Mouse (Mus musculus) left cerebral cortex, adult 8-10 months (tissue): ENCODE measurements around the gene Slc6a17. TPM values are rescaled to one million over a fixed set of nuclear protein-coding genes. Genes with fewer than 3 reads are reported as not detected.

Source experiments
- DNase-seq, 2 experiments: peaks; one replicate each; pipeline ENCODE4 v3.0.0; 2022; ENCODE audit warnings: low spot score in 2 of 2
- total RNA-seq, 4 experiments: library from RNA; stranded (reverse); gene quantifications; 2 replicates each; pipeline ENCODE4 v1.2.4; 2022

Gene Slc6a17
- total RNA-seq, 4 experiments from 2014 or later = 328 to 391 (median 344) TPM

DNA sequence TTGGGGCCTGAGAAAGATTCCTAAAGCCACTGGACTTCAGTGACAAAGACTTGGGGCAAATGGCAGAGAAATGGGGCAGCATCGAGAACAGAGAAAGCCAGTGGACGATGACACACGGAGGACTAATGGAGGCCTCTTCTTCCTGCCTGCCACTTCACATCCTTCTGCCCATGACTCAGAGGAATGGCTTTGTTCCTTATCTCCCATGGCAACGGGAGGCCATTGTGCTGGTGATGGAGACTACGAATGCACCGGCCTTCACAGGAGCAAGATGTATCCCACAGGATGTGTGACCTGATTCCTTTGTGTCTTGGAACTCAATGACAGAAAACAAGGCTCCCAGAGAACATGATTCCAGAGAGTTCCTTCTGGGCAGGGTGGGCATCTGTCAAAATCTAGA is 6.7 kb upstream of the Slc6a17 start:
- no peak for DNase-seq

DNA sequence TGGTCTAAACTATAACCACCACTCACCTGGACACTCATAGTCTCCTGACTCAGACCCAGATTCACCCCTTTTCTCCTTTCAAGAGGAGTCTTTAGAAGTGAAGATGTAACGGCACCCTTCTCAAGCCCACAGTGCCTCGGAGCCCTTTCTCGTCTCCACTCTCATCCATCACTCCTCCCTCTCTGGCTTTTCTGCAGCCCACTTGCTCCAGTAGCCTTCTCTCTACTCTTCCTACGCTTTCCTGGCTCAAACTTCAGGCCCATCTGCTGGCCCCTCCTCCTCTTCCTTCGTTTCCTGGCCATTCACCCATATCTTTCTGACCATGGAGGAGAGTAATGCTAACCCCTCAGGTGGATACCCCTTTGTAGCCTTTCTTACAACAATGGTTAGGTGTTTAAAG is 3.1 kb upstream of the Slc6a17 start:
- no peak for DNase-seq

DNA sequence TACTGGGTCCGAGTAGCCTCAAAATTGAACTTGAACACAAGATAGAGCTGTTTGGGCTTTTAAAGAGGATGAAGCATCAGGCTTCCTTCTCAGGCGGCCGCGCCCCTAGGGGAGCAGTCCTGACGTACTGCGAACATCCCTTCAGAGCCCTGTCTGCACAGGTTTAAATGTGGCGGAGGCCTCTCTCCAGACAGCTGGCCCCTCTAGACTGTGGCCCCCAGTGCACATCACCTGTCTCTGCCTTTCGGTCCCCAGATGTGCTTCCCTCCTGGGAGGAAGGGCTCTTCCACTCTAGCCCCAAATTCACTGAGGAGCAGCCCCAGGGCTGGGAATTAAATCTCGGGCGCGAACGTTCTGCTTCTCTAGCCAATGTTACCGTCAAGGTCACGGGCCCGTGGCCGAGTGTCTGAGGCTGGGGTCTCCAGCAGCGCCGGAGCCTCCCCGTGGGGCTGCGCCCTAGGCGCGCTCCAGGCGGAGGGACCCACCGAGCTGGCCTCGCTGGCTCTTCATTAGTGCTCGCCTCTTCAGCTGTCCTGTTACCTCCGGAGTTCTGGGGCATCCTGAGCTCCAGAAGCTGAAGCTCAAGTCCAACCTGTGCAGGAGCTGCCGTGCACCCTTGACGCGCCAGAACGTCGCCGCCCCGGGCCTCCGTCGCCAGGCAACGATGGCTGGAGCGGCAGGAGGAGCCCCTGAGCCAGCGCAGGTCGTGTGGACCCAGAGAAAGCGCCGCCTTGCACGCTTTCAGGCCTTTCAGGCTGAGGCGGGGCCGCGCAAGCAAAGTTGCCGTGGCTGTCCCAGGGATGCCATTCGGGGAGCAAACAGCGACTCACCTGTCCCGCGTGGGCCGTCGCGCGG is 815 bp downstream of the Slc6a17 start:
- DNase-seq = no peak

DNA sequence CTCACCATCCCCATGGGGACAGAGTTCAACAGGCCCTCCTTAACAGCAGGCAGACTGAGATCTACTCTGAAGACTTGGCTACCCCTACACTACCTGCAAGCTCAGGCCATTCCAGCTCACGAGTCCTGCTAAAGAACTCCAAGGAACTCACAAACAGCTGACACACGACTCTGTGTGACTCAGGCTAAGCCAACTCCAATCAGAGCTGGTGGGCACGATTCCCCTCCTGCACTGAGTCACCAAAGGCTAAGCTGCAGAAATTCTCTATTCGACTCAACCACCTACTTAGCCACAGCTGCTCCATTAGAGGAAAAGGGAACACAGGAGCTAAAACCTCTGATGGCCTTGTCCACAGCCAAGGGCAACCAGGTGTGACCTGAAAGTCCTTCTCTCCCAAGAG is 1.8 kb downstream of the Slc6a17 start:
- peak in 1 of 2 experiments; percentile 59 for DNase-seq

DNA sequence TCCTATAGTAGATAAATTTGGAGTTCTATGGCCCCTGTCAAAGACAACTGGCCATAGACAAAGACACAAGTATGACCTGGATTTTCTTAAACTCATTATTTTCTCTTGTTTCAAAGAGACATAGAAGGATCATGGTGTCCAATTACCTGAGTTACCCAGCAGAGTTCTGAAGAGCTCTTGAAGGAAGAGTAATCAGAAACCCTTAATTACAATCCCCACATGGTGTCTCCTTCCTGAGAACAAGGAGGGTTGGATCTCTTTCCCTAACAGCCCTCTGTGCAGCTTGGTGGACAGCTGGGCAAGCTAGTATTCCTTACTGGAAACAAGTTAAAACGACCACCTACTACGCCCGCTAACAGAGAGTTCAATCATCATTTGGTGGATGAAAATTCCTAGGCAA is 6.4 kb downstream of the Slc6a17 start:
- DNase-seq = no peak

DNA sequence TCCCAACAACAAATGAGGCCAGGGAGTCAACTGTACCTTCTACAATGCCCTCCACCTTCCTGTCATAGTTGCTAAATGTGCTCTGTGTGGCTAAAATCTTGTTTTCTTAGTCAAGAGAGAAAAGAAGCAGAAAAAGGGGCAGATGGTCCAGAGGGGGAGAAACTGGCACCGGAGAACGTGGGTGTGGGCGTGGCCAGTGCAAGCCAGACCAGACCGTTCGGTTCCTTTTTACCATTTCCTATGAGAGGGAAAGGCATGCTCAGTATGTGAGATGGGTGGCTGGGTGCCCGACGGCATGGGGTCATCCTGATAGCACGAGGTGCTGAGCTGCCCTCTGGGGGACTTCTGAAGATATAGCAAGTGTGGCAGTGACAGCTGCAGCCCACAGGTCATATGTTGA is 9.1 kb downstream of the Slc6a17 start:
- DNase-seq = peak in 1 of 2 experiments; percentile 59

DNA sequence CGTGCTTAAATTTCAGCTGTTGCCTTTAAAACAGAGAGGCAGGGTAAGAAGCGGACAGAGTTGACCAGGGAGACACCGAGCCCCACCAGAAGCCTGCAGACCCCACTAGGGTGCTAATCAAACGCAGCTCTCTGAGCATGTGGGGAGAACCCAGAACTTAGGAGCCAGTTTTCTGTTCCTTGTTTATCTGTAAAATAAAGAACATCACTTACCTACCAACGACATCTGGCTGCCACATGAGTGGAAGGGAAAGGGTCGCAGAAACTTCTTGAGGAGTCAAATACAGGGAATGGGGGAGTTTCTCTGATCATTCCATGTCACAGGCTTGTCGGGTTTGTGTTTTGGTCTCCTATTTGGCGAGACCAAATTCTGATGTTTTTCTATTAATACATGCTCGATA is 9.9 kb downstream of the Slc6a17 start:
- no peak for DNase-seq

DNA sequence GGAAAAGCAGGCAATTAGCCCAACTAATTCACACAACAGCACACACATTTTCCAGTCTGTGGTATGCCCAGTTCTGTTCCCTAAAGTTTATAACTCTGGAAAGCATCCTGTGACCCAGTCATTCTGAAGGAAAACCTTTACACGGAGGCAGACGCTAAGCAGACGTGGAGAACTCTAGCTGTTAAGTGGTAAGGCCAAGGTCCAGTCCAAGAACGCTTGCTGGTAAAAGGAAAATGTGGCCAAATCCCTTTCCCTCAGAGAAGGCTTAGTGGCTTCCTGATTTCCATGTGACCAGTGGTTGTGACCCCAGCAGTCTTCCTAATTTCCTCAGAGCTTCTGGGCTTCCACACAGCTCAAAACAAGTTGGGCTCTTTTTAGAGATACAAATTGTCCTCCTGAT is 11.3 kb downstream of the Slc6a17 start:
- DNase-seq = no peak

DNA sequence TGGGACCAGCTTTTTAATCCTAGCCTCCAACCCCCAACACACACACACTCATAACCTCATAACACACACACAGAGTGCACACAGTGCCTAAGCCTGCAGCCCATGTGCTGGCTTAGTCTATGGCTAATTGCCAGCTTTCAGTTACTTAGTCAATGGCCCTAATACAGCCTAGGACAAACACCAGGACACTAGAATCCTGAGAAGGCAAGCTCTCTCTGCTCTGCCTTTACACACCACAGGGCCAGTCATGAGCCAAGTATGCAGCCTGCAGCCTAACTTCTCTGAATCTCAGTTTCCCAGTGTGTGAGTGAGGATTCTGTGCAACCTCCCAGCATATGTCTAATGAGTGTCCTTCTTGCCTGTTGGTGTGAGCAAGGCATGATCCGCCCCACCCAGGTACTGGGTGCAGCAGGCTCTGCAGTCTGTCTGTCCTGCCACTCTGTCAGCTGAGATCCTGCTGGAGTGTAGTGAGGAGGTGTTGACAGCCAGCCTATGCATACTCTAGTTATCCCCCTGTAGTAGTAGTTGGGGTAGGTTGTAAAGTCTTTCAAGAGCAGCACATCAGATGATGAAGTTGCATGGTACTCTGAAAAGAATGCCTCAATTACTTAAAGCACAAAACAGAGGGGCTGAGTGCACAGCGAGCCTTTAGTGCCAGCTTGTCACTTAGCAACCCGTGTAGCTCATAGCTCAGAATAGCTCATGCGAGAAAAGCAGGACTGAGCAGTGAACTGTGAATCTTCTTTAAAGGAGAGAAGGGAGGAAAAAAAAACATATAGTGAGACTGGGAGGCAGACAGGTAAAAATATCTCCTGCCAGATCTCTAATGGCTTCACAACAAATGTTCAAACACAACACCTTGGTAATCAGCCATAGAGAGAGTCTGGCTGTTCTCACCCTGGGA is 12.1 kb downstream of the Slc6a17 start:
- DNase-seq = peak in 1 of 2 experiments; percentile 74

DNA sequence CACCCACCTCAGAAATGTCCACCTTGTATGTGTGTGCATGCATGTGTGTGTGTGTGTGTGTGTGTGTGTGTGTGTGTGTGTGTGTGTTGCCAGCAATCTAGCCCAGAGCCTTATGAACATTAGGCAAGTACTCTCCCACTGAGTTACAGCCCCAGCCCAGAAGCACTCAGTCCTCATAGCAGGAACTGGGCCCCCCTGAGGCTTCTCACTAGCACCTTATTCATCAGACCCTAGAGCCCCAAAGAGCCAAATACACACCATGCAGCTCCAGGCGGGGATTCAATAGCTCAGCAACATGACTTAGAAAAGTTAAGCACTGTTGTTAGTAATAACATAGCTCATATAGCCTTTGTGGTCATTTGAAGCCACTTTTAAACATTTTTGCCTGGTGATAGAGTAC is 13.3 kb downstream of the Slc6a17 start:
- no peak for DNase-seq

DNA sequence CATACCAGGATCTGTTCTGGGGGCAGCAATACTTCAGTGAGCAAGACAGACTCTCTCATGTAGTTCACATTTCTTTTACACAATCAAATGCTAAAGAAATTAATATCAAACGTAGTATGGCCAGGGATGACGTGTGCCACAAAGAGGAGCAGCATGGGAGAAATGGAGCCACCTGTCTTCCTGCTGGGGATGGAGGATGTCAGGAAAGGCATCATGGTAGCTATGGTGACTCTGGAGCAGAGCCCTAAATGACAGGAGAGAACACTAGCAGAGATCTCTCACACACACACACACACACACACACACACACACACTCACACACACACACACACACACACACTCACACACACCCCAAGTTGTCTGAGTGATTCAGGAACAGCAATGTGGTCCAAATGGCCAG is 14.1 kb downstream of the Slc6a17 start:
- DNase-seq = no peak

DNA sequence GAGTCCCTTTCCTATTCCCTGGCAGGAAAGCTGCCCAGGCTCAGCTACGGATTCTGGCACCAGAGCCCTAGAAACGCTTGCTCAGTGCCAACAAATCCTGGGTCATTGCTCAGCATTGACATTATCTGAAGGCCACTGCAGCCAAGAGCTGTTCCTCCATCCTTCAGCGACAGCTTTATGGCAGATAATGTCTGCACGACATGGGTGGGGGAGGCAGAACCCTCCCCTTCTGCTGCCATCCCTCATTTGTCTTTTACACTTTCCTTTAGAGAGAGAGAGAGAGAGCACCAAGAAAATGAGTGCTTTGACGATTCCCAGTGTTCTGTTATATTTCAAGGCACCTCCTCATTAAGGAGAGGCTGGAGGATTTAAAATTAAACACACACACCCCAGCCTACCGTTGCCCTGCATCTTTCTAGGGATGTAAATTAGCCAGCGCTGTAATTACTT is 16.1 kb downstream of the Slc6a17 start:
- no peak for DNase-seq

DNA sequence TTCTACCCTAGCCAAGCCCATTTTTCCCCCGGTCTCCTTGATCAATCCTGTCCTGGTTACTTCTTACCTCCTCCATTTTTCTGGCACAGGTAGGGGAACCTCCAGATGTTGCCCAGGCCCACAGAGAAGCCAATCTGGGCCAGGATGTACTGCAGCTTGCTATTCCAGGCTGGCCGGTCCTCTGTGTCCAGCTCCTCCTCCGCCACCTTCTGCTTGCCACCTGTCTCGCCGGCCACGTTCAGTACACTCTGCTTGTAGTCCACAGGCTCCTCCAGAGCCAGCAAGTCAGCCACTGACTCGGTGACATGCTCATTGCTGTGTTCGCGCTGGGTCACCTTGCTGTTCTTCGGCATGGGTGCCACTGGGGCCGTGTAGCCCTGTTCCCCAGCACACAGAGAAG is 17.5 kb downstream of the Slc6a17 start:
- no peak for DNase-seq

DNA sequence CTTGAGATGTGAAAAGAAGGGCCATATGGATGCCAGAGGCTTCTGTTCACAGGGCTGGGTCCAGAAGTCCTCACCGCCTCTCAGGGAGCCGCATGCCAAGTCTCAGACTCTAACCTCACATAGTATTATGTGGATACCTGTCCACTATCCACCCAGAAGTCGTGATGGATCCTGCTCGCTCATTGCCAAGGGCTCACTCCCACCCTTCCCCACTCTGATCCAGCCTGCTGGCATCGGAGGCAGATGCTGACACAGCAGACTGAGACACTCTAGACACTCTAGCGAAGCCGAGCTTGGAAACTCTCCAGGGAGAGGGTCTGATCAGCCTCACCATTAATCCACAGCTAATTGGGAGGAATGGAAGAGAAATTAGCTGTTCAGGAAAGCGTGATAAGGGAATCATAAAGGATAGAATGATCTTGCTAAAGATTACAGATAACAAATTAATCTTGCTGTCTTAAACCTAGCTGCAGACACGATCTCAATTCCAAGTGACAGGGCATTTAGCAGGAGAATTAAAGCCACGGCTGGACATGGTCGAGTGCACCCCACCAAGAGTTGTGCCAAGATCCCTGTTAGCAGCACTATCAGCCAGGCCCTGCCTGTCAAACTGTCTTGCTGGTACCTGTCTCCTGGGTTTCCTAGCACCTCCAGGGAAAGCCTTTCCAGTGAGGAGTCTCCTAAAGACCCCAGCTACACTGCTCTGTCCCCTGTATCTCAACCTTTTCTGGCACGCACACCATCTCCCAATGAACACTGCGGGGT is 21.6 kb downstream of the Slc6a17 start:
- DNase-seq = no peak

DNA sequence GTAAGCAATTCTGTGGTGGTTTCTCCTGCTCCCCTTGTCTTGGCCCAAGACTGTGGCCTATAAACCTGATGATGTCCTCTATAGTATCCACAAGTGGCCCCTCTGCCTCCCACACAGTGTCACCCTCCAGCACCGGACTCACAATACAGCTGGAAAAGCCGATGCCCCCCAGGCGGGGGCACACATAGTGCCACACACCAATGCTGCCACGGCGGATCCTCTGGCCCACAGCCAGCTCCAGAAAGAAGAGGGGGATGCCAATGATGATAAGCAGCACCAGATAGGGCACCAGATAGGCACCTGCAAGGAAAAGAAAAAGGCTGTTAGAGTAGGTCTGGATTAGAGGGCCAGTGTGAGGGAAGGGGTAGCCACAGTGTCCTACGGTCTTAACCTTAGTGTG is 22.3 kb downstream of the Slc6a17 start:
- DNase-seq = no peak

DNA sequence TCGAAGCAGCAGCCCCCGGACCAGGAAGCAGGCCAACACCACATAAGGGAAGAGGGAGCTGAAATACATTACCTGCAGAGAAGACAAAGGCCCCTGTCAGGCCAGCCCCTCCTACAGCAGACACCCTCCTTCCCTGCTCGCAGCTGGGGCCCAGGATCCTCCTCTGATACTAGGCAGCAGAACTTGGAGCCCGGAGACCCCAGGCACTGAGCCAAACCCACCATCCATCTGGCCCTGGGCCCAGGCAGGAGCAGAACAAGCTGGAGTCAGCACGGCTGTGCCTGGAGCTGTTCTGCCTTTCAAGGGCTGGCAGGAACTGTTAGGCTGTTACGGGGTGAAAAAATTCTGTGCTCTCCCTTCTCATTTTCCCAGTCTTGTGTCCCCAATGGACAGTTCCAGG is 26.4 kb downstream of the Slc6a17 start:
- DNase-seq = no peak

DNA sequence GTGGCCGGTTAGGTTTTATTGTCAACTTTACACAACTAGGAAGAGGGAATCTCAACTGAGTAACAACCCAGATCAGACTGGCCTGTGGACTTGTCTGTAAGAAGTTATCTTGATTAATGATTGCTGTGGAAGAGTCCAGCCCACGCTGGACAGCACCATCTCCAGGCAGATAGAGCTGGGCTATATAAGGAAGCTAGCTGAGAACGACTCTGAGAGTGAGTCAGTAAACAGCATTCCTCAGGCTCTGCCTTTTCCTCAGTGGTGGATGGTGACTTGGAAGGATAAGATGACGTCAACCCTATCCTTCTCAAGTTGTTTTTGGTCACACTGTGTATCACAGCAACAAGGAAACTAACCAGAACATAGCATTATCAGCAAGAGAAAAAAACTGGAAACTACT is 29.2 kb downstream of the Slc6a17 start:
- no peak for DNase-seq

DNA sequence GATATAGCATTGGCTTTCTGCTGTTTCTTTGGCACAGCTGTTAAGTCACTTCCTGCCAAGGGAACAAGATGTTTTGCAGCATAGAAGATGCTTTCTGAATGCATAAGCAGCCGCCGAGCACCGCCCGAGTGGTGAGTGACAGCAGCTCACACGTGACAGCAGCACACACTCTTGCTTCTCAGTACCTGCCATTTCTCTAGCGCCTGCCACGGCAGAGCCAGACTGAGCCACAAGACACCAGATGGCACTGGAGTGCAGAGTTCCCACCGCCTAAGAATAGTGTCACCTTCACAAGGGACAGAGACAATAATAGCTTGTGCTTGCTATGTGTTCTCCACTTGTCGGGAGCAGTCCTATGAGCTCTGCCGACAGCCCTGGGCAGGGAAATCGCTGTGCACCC is 34.5 kb downstream of the Slc6a17 start:
- DNase-seq = peak; percentile 66 to 89

DNA sequence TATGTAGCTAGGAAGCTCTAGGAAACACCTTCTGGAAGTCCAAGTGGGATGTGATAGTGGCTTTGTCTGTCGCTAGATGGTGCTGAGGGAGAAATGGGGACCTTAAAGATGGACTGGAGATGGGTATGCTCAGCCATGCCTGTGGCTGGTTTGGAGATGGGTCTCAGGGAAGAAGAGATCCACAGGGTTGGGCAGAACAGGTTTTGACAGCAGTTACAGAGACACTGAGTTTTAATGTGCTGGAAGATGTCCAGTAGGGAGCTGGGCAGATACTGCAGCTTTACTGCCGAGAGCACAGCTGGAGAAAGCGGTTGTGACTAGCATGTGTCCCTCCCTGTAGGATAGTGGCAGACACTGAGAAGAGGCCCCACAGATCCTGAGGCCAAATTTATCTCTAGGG is 37.2 kb downstream of the Slc6a17 start:
- no peak for DNase-seq

DNA sequence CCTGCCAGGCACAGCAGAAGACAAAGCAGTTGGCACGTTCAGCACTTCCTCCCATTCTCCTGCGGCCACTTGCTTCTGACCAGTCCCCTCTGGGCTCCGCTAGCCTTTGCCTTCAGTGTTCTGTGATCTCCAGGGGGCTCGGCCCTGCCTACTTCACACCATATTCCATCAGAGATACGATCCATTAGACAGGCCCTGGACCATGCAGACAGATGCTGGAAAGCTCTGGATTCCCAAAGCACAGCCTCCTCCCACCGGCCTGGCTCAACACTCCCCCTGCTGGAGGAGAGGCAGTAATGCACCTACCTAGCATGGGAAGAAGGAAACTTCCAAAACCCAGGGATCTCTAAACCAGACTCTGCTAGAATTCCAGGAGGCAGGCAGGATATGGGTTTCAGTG is 45.6 kb downstream of the Slc6a17 start:
- DNase-seq = no peak

DNA sequence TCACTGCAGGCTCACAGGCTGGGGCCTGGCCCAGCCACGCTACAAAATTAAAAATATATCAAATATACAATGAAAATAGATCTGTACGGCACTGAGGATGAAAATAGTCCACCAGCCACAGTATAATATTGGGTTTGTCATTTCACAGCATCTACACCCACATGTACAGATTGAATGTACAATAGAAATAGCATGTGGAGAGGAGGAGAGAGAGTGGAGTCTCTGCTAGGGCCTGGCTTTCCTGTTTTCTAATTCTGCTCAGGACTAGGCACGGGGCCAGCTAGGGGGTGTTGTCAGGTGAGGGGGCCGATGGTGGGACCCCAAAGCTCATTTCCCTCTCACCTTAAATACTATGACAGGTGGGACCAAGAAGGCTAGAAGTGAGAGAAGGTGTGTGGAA is 48.8 kb downstream of the Slc6a17 start:
- DNase-seq = no peak

DNA sequence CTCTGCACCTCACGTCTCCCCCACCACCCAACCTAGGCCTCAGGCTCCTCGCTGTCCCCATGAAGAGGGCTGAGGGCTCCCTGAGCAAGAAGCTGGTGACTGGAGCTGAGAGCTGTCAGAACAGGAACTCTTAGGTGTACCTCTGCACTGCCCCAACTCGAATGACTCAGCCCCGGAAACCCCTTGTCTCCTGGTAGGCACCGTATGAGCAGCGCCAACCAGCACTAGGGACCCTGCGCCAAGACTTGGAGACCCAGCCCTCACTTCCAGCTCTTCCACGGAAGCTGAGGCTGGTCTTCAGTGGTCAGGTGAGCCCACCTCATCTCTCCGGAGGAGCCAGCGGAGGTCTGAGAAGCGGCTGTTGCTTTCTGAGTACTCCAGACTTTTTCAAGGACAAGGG is 49.7 kb downstream of the Slc6a17 start:
- no peak for DNase-seq
